Mouse (Mus musculus) cerebellum, postnatal 14 days (tissue): ENCODE results near the gene Gm8909.
"Not testable (repeated sequence)": the region's sequence is repeated elsewhere in the genome, so short reads cannot be mapped to it uniquely, and the experiment has no call there.

Source experiments
- DNase-seq, 2 experiments: peaks; one replicate each; pipeline ENCODE4 v3.0.0; 2021; ENCODE audit warnings: mixed read lengths in 2 of 2

The Gm8909 gene

GRCm38 (mm10) chr17:36168039-36168652 lies at the start of gene Gm8909:
Gm8909 (minus strand) TSS chr17:36168537.
- DNase-seq: no peak

GRCm38 (mm10) chr17:36215586-36215985 lies 47.2 kb upstream of the Gm8909 start:
- DNase-seq: no peak

GRCm38 (mm10) chr17:36206846-36207245 lies 38.5 kb upstream of the Gm8909 start:
- DNase-seq: no peak

GRCm38 (mm10) chr17:36205862-36206261 lies 37.5 kb upstream of the Gm8909 start:
- DNase-seq: no peak

- DNase-seq: no peak
Measured at GRCm38 (mm10) chr17:36205456-36205855, 37.1 kb upstream of the Gm8909 start.

- no peak for DNase-seq
Measured at GRCm38 (mm10) chr17:36201851-36202250, 33.5 kb upstream of the Gm8909 start.

- peak in 1 of 2 experiments; percentile 25 for DNase-seq
Measured at GRCm38 (mm10) chr17:36198317-36198716, 30.0 kb upstream of the Gm8909 start.

- DNase-seq: no peak
Measured at GRCm38 (mm10) chr17:36194471-36194870, 26.1 kb upstream of the Gm8909 start.

GRCm38 (mm10) chr17:36193546-36194141 lies 25.3 kb upstream of the Gm8909 start:
- DNase-seq: peak; percentile 53 to 77

GRCm38 (mm10) chr17:36192371-36192770 lies 24.0 kb upstream of the Gm8909 start:
- no peak for DNase-seq

- DNase-seq: no peak
Measured at GRCm38 (mm10) chr17:36190169-36190507, 21.8 kb upstream of the Gm8909 start, which contains the start of gene H2-T3. H2-T3 (minus strand) TSS chr17:36190287.

GRCm38 (mm10) chr17:36189491-36190168 lies 21.3 kb upstream of the Gm8909 start:
- DNase-seq: no peak

- DNase-seq: no peak
Measured at GRCm38 (mm10) chr17:36187540-36187939, 19.2 kb upstream of the Gm8909 start.

- no peak for DNase-seq
Measured at GRCm38 (mm10) chr17:36182212-36182611, 13.9 kb upstream of the Gm8909 start.

- DNase-seq: not testable (repeated sequence)
Measured at GRCm38 (mm10) chr17:36179446-36179845, 11.1 kb upstream of the Gm8909 start.

- DNase-seq: peak in 1 of 2 experiments; percentile 7
Measured at GRCm38 (mm10) chr17:36178938-36179337, 10.6 kb upstream of the Gm8909 start.

- not testable (repeated sequence) for DNase-seq
Measured at GRCm38 (mm10) chr17:36176132-36176531, 7.8 kb upstream of the Gm8909 start.

GRCm38 (mm10) chr17:36170287-36170814 lies 2.0 kb upstream of the Gm8909 start:
- DNase-seq: no peak

GRCm38 (mm10) chr17:36169753-36170152 lies 1.4 kb upstream of the Gm8909 start:
- DNase-seq: no peak

- not testable (repeated sequence) for DNase-seq
Measured at GRCm38 (mm10) chr17:36169094-36169493, 757 bp upstream of the Gm8909 start.

- no peak for DNase-seq
Measured at GRCm38 (mm10) chr17:36167306-36168038, 865 bp downstream of the Gm8909 start.

GRCm38 (mm10) chr17:36166901-36167300 lies 1.4 kb downstream of the Gm8909 start:
- DNase-seq: not testable (repeated sequence)
